In the genomic region with DNA sequence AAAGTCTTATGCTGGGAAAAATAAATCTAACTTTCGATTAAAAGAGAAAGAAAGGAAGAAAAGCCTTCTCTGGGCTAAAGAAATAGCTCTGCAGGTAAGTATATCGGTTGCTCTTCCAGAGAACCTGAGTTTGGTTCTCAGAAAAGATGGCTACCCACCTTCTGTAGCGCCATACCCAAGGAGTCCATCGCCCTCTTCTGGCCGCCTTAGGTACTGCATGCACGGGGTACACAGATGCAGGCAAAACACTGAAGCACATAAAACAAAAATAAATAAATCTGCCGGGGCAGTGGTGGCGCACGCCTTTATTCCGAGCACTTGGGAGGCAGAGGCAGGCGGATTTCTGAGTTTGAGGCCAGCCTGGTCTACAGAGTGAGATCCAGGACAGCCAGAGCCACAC, we compare ENCODE assay signal across 10 mouse cellular contexts. TPM values are rescaled to one million over a fixed set of nuclear protein-coding genes. Genes with fewer than 3 reads are reported as not detected.
DNase-seq lines count a peak whose midpoint lies in the region; ATAC-seq lines count a peak whose summit lies in the region.
"Had no signal": no experiment of that assay in that cellular context is flagged by ENCODE, and none has a peak within 500 bp of the region (broad histone marks: within the 10 kb centered on the region; RNA-seq: fewer than 3 reads in every experiment).

No protein-coding gene starts in this region.

- ATAC-seq in midbrain, embryonic 14.5 days (ENCODE audit: low FRiP score, low TSS enrichment): no peak
- no peak for ATAC-seq in midbrain, embryonic 13.5 days
- ATAC-seq in inflammation-experienced regulatory T-cells, adult 6 months: peak; percentile 71

- no peaks in the 10 kb centered on the region for H3K36me3 ChIP-seq in midbrain, embryonic 14.5 days (ENCODE audit: control insufficient read depth, insufficient read depth, low read length)
- H3K36me3 ChIP-seq in midbrain, embryonic 13.5 days: no peaks in the 10 kb centered on the region
- H3K36me3 ChIP-seq: embryonic facial prominence, embryonic 12.5 days; lung, embryonic 15.5 days had no signal

- H3K27me3 ChIP-seq in midbrain, embryonic 14.5 days (ENCODE audit: control insufficient read depth, insufficient read depth, low read length): no peaks in the 10 kb centered on the region
- no peaks in the 10 kb centered on the region for H3K27me3 ChIP-seq in midbrain, embryonic 13.5 days
- H3K27me3 ChIP-seq: embryonic facial prominence, embryonic 12.5 days had no signal

- no peaks in the 10 kb centered on the region for H3K9me3 ChIP-seq in midbrain, embryonic 14.5 days (ENCODE audit: control insufficient read depth, low read length)
- no peaks in the 10 kb centered on the region for H3K9me3 ChIP-seq in midbrain, embryonic 13.5 days
- H3K9me3 ChIP-seq: embryonic facial prominence, embryonic 12.5 days; lung, embryonic 15.5 days had no signal

- H3K4me2 ChIP-seq in midbrain, embryonic 14.5 days (ENCODE audit: low read length): no peak overlapping the region
- H3K4me2 ChIP-seq in midbrain, embryonic 13.5 days (replicated peaks): no peak overlapping the region
- H3K4me2 ChIP-seq: embryonic facial prominence, embryonic 12.5 days; lung, embryonic 15.5 days had no signal

- no peak overlapping the region for H3K4me3 ChIP-seq in midbrain, embryonic 14.5 days (replicated peaks; ENCODE audit: low read depth, low read length)
- no peak overlapping the region for H3K4me3 ChIP-seq in midbrain, embryonic 13.5 days (replicated peaks)
- H3K4me3 ChIP-seq: embryonic facial prominence, embryonic 12.5 days; lung, embryonic 15.5 days had no signal

- no peaks in the 10 kb centered on the region for H3K4me1 ChIP-seq in midbrain, embryonic 14.5 days (ENCODE audit: control insufficient read depth, insufficient read depth, low read length)
- no peaks in the 10 kb centered on the region for H3K4me1 ChIP-seq in midbrain, embryonic 13.5 days (replicated peaks)
- H3K4me1 ChIP-seq: embryonic facial prominence, embryonic 12.5 days had no signal

- H3K9ac ChIP-seq in midbrain, embryonic 14.5 days (replicated peaks; ENCODE audit: low read length): no peak overlapping the region
- no peak overlapping the region for H3K9ac ChIP-seq in midbrain, embryonic 13.5 days (replicated peaks)
- H3K9ac ChIP-seq: embryonic facial prominence, embryonic 12.5 days; lung, embryonic 15.5 days had no signal

- WGBS in midbrain, embryonic 14.5 days: 45% methylated on average over 11 of the region's 11 CpGs
- WGBS in midbrain, embryonic 13.5 days: 52% methylated on average over 11 of the region's 11 CpGs

- no peak overlapping the region for H3K27ac ChIP-seq in midbrain, embryonic 14.5 days (replicated peaks; ENCODE audit: low read depth, low read length)
- no peak overlapping the region for H3K27ac ChIP-seq in midbrain, embryonic 13.5 days
- H3K27ac ChIP-seq: embryonic facial prominence, embryonic 12.5 days; lung, embryonic 15.5 days had no signal

- DNase-seq in frontal cortex, postnatal 36 days (ENCODE audit: low spot score in 2 of 2): peak; percentile 7 to 12
- no peak for DNase-seq in frontal cortex, postnatal 25 days (ENCODE audit: low spot score in 2 of 2)
- DNase-seq in midbrain, embryonic 14.5 days: peak; percentile 47
- DNase-seq in adrenal gland, postnatal 25 days: peak; percentile 76
- peak; percentile 84 for DNase-seq in naive thymus-derived CD4-positive, alpha-beta T cell, adult 2 months (ENCODE audit: low read depth)
- DNase-seq in urinary bladder, postnatal 36 days (ENCODE audit: low spot score in 2 of 2): peak; percentile 28 to 50

RNA-seq across cellular contexts. Expression of gene Il17rd, which starts 15.9 kb away (rescaled TPM):
- polyA plus RNA-seq in midbrain, embryonic 14.5 days (2014; fragmentation: Nextera tagmentation; extraction: Ambion mirVana): 2.9 and 3.0 TPM in 2 replicates
- 2.5 and 2.8 TPM in 2 replicates for polyA plus RNA-seq in midbrain, embryonic 13.5 days (2015; fragmentation: Nextera tagmentation; extraction: Ambion mirVana)
- total RNA-seq in adrenal gland, postnatal 25 days (2021): 2.4 and 3.5 TPM in 2 replicates
- under 1 TPM; 0.18 to 0.40 (median 0.21) TPM for polyA plus RNA-seq in inflammation-experienced regulatory T-cells, adult 6 months (2017; shearing (Covaris generic))

RNA-seq across cellular contexts. Expression of gene Hesx1, which starts 28.7 kb away (rescaled TPM):
- polyA plus RNA-seq in midbrain, embryonic 14.5 days (2014; fragmentation: Nextera tagmentation; extraction: Ambion mirVana): not detected in 2 replicates
- not detected in 2 replicates for polyA plus RNA-seq in midbrain, embryonic 13.5 days (2015; fragmentation: Nextera tagmentation; extraction: Ambion mirVana)
- total RNA-seq in adrenal gland, postnatal 25 days (2021): 0.70 TPM in 1 of 2 replicates, not detected in the other
- 1 to 10 TPM in 2 of 3 experiments, not detected in 1; 1.6 to 2.8 TPM for polyA plus RNA-seq in inflammation-experienced regulatory T-cells, adult 6 months (2017; shearing (Covaris generic))
- polyA plus RNA-seq: lung, embryonic 15.5 days had no signal

RNA-seq across cellular contexts. Expression of gene Appl1, which starts 51.8 kb away (rescaled TPM):
- 87.3 and 88.5 TPM in 2 replicates for polyA plus RNA-seq in midbrain, embryonic 14.5 days (2014; fragmentation: Nextera tagmentation; extraction: Ambion mirVana)
- polyA plus RNA-seq in midbrain, embryonic 13.5 days (2015; fragmentation: Nextera tagmentation; extraction: Ambion mirVana): 57.8 and 63.2 TPM in 2 replicates
- total RNA-seq in adrenal gland, postnatal 25 days (2021): 45.2 and 49.5 TPM in 2 replicates
- polyA plus RNA-seq in inflammation-experienced regulatory T-cells, adult 6 months (2017; shearing (Covaris generic)): 10 to 100 TPM; 22.7 to 45.0 (median 39.4) TPM

Comparison
In these comparisons a context has a peak if more than half of its experiments do, and no peak if none do; other contexts are left out.
1. DNase-seq: peak in frontal cortex, postnatal 36 days (2 of 2), midbrain, embryonic 14.5 days (single experiment), adrenal gland, postnatal 25 days (single experiment), naive thymus-derived CD4-positive, alpha-beta T cell, adult 2 months (single experiment) and urinary bladder, postnatal 36 days (2 of 2); none in frontal cortex, postnatal 25 days (0 of 2).